Mouse (Mus musculus) embryonic fibroblast, embryonic 13.5 days (primary cell): ENCODE data around the gene Rpa2. TPM values are rescaled to one million over a fixed set of nuclear protein-coding genes. Genes with fewer than 3 reads are reported as not detected.
"Not testable (repeated sequence)": the region's sequence is repeated elsewhere in the genome, so short reads cannot be mapped to it uniquely, and the experiment has no call there.

Experiments
- H3K27ac ChIP-seq: 2 replicates; pipeline ENCODE4 v1.5.1; 2012; ENCODE audit warnings: low read length, control low read depth, inconsistent platforms; ENCODE audit not compliant: insufficient read depth
- H3K4me1 ChIP-seq: 2 replicates; pipeline ENCODE4 v1.6.1; 2011; ENCODE audit warnings: low read length; ENCODE audit not compliant: control insufficient read depth, insufficient read depth
- H3K4me3 ChIP-seq: 2 replicates; pipeline ENCODE4 v1.5.1; 2011; ENCODE audit warnings: mild to moderate bottlenecking, control low read depth, low read length; ENCODE audit not compliant: insufficient read depth
- CTCF ChIP-seq: IDR thresholded peaks from 2 replicates; pipeline ENCODE4 v1.5.1; 2011; ENCODE audit warnings: mild to moderate bottlenecking, control low read depth, low read length, moderate library complexity, borderline replicate concordance; ENCODE audit not compliant: insufficient read depth
- POLR2A ChIP-seq: IDR thresholded peaks from 2 replicates; pipeline ENCODE4 v1.6.1; 2011; ENCODE audit warnings: low read depth, mild to moderate bottlenecking, control low read depth, low read length, moderate library complexity
- polyA plus RNA-seq: library from polyadenylated mRNA; stranded (reverse); fragments of >200 nt; gene quantifications from 2 replicates; pipeline ENCODE4 v1.2.4, GENCODE M21; 2011; ENCODE audit warnings: low read depth; ENCODE audit not compliant: missing spikeins, insufficient read length

Gene Rpa2
- polyA plus RNA-seq, 1 experiment, result 20.2 TPM

GRCm38 (mm10) chr4:132760296-132760695 lies 7.8 kb upstream of the Rpa2 start:
- no peak for TF ChIP-seq CTCF
- TF ChIP-seq POLR2A, result no peak
- Histone ChIP-seq H3K4me1 (peaks cover 7% of the 10 kb centered on the region; the same call in 1 of the 2 replicates), H3K27ac (no peak overlapping the region), H3K4me3 (no peak overlapping the region)

GRCm38 (mm10) chr4:132762602-132763001 lies 5.5 kb upstream of the Rpa2 start:
- Histone ChIP-seq H3K4me1 (peaks cover 3% of the 10 kb centered on the region; the same call in 1 of the 2 replicates), H3K27ac (no peak overlapping the region), H3K4me3 (no peak overlapping the region)
- TF ChIP-seq POLR2A, result no peak
- no peak for TF ChIP-seq CTCF

GRCm38 (mm10) chr4:132763125-132763524 lies 5.0 kb upstream of the Rpa2 start:
- not testable (repeated sequence) for H3K4me3 ChIP-seq, H3K27ac ChIP-seq, H3K4me1 ChIP-seq

- TF ChIP-seq POLR2A (no peak), CTCF (no peak)
- no peak overlapping the region for H3K27ac ChIP-seq
- H3K4me3 ChIP-seq, result no peak overlapping the region
- 0 out of 2 replicates have a peak, but pooled peaks cover 4% of the 10 kb centered on the region for H3K4me1 ChIP-seq
Observed at GRCm38 (mm10) chr4:132771776-132772175, 3.6 kb downstream of the Rpa2 start.

GRCm38 (mm10) chr4:132774905-132775304 lies 6.8 kb downstream of the Rpa2 start:
- no peak for TF ChIP-seq CTCF
- no peak for TF ChIP-seq POLR2A
- no peak overlapping the region for H3K4me3 ChIP-seq
- H3K27ac ChIP-seq, result no peak overlapping the region
- H3K4me1 ChIP-seq, result no peaks in the 10 kb centered on the region

GRCm38 (mm10) chr4:132776764-132777163 lies 8.6 kb downstream of the Rpa2 start:
- TF ChIP-seq CTCF, result peak; percentile 69; the same call in 1 of the 2 replicates
- no peak for TF ChIP-seq POLR2A
- H3K27ac ChIP-seq, result no peak overlapping the region
- H3K4me3 ChIP-seq, result no peak overlapping the region
- no peaks in the 10 kb centered on the region for H3K4me1 ChIP-seq

GRCm38 (mm10) chr4:132778562-132779201 lies 10.6 kb downstream of the Rpa2 start:
- Histone ChIP-seq H3K4me3 (no peak overlapping the region), H3K4me1 (no peaks in the 10 kb centered on the region), H3K27ac (no peak overlapping the region)
- no peak for TF ChIP-seq POLR2A
- TF ChIP-seq CTCF, result no peak

GRCm38 (mm10) chr4:132780288-132780687 lies 12.2 kb downstream of the Rpa2 start:
- H3K27ac ChIP-seq, result no peak overlapping the region
- no peak for TF ChIP-seq POLR2A
- no peak for TF ChIP-seq CTCF

GRCm38 (mm10) chr4:132783732-132784131 lies 15.6 kb downstream of the Rpa2 start:
- Histone ChIP-seq H3K4me3 (no peak overlapping the region), H3K4me1 (no peaks in the 10 kb centered on the region), H3K27ac (no peak overlapping the region)
- no peak for TF ChIP-seq POLR2A
- TF ChIP-seq CTCF, result no peak

More at GRCm38 (mm10) chr4:132780288-132780687, 12.2 kb downstream of the Rpa2 start:
- Histone ChIP-seq H3K4me1 (no peaks in the 10 kb centered on the region), H3K4me3 (no peak overlapping the region)

GRCm38 (mm10) chr4:132785228-132785627 lies 17.1 kb downstream of the Rpa2 start:
- Histone ChIP-seq H3K27ac (no peak overlapping the region), H3K4me3 (no peak overlapping the region), H3K4me1 (no peaks in the 10 kb centered on the region)
- TF ChIP-seq POLR2A (no peak), CTCF (no peak)
